Mouse (Mus musculus): ENCODE data around the gene Olfr1084. TPM values are rescaled to one million over a fixed set of nuclear protein-coding genes. Genes with fewer than 3 reads are reported as not detected.
"Not testable (repeated sequence)": the region's sequence is repeated elsewhere in the genome, so short reads cannot be mapped to it uniquely, and the experiment has no call there.

Gene Olfr1084
- polyA plus RNA-seq (2017; shearing (Covaris generic)) = not detected

- not testable (repeated sequence) for ATAC-seq
Observed at GRCm38 (mm10) chr2:86639625-86640024, at the start of gene Olfr1084. Gene Olfr1084 (minus strand): TSS chr2:86639725.

DNA sequence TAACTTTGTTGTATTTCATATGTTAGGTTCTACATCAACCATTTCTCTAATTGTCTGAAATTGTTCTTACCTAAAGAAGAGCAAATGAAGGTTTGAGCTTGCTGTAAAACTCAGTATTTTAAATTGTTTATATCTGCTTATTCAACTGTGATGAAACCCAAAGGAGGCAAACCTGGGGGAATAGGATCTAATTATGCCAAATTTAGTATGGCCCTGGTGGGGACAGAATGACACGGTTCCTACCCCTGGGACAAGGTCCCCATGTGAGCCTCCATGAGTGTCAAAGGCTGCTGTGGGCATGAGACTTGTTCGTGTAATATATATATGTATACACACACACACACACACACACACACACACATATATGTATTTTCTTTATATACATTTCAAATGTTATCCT, 40.5 kb upstream of the Olfr1084 start, which contains the start of gene Olfr1086:
TSS of gene Olfr1086 (minus strand) at position 101 of the 400 bp plus-strand sequence.
- ATAC-seq = no peak

DNA sequence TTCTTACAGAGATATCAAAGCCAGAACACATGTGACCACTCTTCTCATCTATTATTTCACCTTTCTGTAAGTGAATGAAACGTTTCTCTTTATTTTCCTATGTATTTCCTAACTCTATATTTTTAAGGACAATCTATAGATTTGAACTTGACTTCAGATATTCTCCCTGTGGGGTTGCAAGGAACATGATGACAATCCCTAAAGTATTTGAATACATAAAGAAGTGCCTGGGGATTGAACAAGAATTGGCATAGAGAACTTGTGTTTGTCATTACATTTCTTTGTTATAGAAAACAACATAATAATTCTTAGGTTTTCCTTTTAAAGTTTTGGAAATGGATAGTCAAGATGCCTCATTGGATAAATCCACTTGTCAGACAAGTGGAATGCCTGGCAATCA, 22.4 kb upstream of the Olfr1084 start, which contains the start of gene Olfr1085:
TSS of gene Olfr1085 (minus strand) at position 101 of the 400 bp plus-strand sequence.
- ATAC-seq = no peak

GRCm38 (mm10) chr2:86598866-86599265, 40.7 kb downstream of the Olfr1084 start, which contains the start of gene Olfr1082:
Gene Olfr1082 (minus strand): TSS chr2:86598966.
- not testable (repeated sequence) for ATAC-seq

Other genes starting within 250 kb of the Olfr1084 start
- gene Olfr1061, start 225.7 kb downstream of the Olfr1084 start, polyA plus RNA-seq (2017; shearing (Covaris generic)) = not detected
- gene Olfr1062, start 213.0 kb downstream of the Olfr1084 start, polyA plus RNA-seq (2017; shearing (Covaris generic)) = not detected
- gene Olfr1065, start 189.1 kb downstream of the Olfr1084 start, polyA plus RNA-seq (2017; shearing (Covaris generic)) = not detected
- not detected for gene Olfr1066, start 183.5 kb downstream of the Olfr1084 start, polyA plus RNA-seq (2017; shearing (Covaris generic))
- not detected for gene Olfr228, start 152.3 kb downstream of the Olfr1084 start, polyA plus RNA-seq (2017; shearing (Covaris generic))
- not detected for gene Olfr1076, start 131.3 kb downstream of the Olfr1084 start, polyA plus RNA-seq (2017; shearing (Covaris generic))
- gene Olfr1079, start 97.2 kb downstream of the Olfr1084 start, polyA plus RNA-seq (2017; shearing (Covaris generic)) = not detected
- not detected for gene Olfr1080, start 81.5 kb downstream of the Olfr1084 start, polyA plus RNA-seq (2017; shearing (Covaris generic))
- gene Olfr1082, start 40.8 kb downstream of the Olfr1084 start, polyA plus RNA-seq (2017; shearing (Covaris generic)) = not detected
- gene Olfr1085, start 22.3 kb upstream of the Olfr1084 start, polyA plus RNA-seq (2017; shearing (Covaris generic)) = not detected
- not detected for gene Olfr1086, start 40.4 kb upstream of the Olfr1084 start, polyA plus RNA-seq (2017; shearing (Covaris generic))
- gene Olfr1087, start 58.7 kb upstream of the Olfr1084 start, polyA plus RNA-seq (2017; shearing (Covaris generic)) = not detected
- gene Olfr1089, start 94.0 kb upstream of the Olfr1084 start, polyA plus RNA-seq (2017; shearing (Covaris generic)) = not detected
- not detected for gene Olfr1090, start 119.3 kb upstream of the Olfr1084 start, polyA plus RNA-seq (2017; shearing (Covaris generic))
- gene Olfr1093, start 142.8 kb upstream of the Olfr1084 start, polyA plus RNA-seq (2017; shearing (Covaris generic)) = not detected
- not detected for gene Olfr141, start 170.3 kb upstream of the Olfr1084 start, polyA plus RNA-seq (2017; shearing (Covaris generic))
- not detected for gene Olfr1094, start 184.9 kb upstream of the Olfr1084 start, polyA plus RNA-seq (2017; shearing (Covaris generic))
- gene Olfr1095, start 212.0 kb upstream of the Olfr1084 start, polyA plus RNA-seq (2017; shearing (Covaris generic)) = not detected
- not detected for gene Gm13723, start 235.1 kb upstream of the Olfr1084 start, polyA plus RNA-seq (2017; shearing (Covaris generic))